Mouse (Mus musculus): ENCODE data around the gene Olfr1222. TPM values are rescaled to one million over a fixed set of nuclear protein-coding genes. Genes with fewer than 3 reads are reported as not detected.

Olfr1222 gene
- polyA plus RNA-seq, 1 experiment from 2014 or later = not detected

Other genes with a start within 250 kb of the Olfr1222 start
- gene Olfr1208, start 230.7 kb downstream of the Olfr1222 start, polyA plus RNA-seq (2015; fragmentation: Nextera tagmentation; extraction: Ambion mirVana) = not detected in 2 replicates
- not detected in 2 replicates for gene Olfr1209, start 217.9 kb downstream of the Olfr1222 start, polyA plus RNA-seq (2015; fragmentation: Nextera tagmentation; extraction: Ambion mirVana)
- not detected in 2 replicates for gene Olfr1211, start 194.9 kb downstream of the Olfr1222 start, polyA plus RNA-seq (2015; fragmentation: Nextera tagmentation; extraction: Ambion mirVana)
- gene Olfr1212, start 179.1 kb downstream of the Olfr1222 start, polyA plus RNA-seq (2015; fragmentation: Nextera tagmentation; extraction: Ambion mirVana) = not detected in 2 replicates
- not detected in 2 replicates for gene Gm13762, start 152.8 kb downstream of the Olfr1222 start, polyA plus RNA-seq (2015; fragmentation: Nextera tagmentation; extraction: Ambion mirVana)
- not detected in 2 replicates for gene Olfr1214, start 140.4 kb downstream of the Olfr1222 start, polyA plus RNA-seq (2015; fragmentation: Nextera tagmentation; extraction: Ambion mirVana)
- gene Olfr1215, start 126.1 kb downstream of the Olfr1222 start, polyA plus RNA-seq (2015; fragmentation: Nextera tagmentation; extraction: Ambion mirVana) = not detected in 2 replicates
- gene Olfr1216, start 114.7 kb downstream of the Olfr1222 start, polyA plus RNA-seq (2015; fragmentation: Nextera tagmentation; extraction: Ambion mirVana) = not detected in 2 replicates
- gene Olfr1217, start 101.0 kb downstream of the Olfr1222 start, polyA plus RNA-seq (2015; fragmentation: Nextera tagmentation; extraction: Ambion mirVana) = not detected in 2 replicates
- not detected in 2 replicates for gene Olfr1218, start 71.9 kb downstream of the Olfr1222 start, polyA plus RNA-seq (2015; fragmentation: Nextera tagmentation; extraction: Ambion mirVana)
- not detected in 2 replicates for gene Olfr1219, start 49.5 kb downstream of the Olfr1222 start, polyA plus RNA-seq (2015; fragmentation: Nextera tagmentation; extraction: Ambion mirVana)
- gene Olfr1220, start 26.2 kb downstream of the Olfr1222 start, polyA plus RNA-seq (2015; fragmentation: Nextera tagmentation; extraction: Ambion mirVana) = not detected in 2 replicates
- gene Olfr1221, start 15.8 kb downstream of the Olfr1222 start, polyA plus RNA-seq (2015; fragmentation: Nextera tagmentation; extraction: Ambion mirVana) = not detected in 2 replicates
- gene Olfr1223, start 18.5 kb upstream of the Olfr1222 start, polyA plus RNA-seq (2015; fragmentation: Nextera tagmentation; extraction: Ambion mirVana) = not detected in 2 replicates
- not detected in 2 replicates for gene Olfr1224-ps1, start 31.0 kb upstream of the Olfr1222 start, polyA plus RNA-seq (2015; fragmentation: Nextera tagmentation; extraction: Ambion mirVana)
- gene Olfr1225, start 41.6 kb upstream of the Olfr1222 start, polyA plus RNA-seq (2015; fragmentation: Nextera tagmentation; extraction: Ambion mirVana) = not detected in 2 replicates
- not detected in 2 replicates for gene Olfr1226, start 67.0 kb upstream of the Olfr1222 start, polyA plus RNA-seq (2015; fragmentation: Nextera tagmentation; extraction: Ambion mirVana)
- not detected in 2 replicates for gene Olfr1228, start 121.0 kb upstream of the Olfr1222 start, polyA plus RNA-seq (2015; fragmentation: Nextera tagmentation; extraction: Ambion mirVana)
- gene Olfr1229, start 155.0 kb upstream of the Olfr1222 start, polyA plus RNA-seq (2015; fragmentation: Nextera tagmentation; extraction: Ambion mirVana) = not detected in 2 replicates
- not detected in 2 replicates for gene Olfr1230, start 164.2 kb upstream of the Olfr1222 start, polyA plus RNA-seq (2015; fragmentation: Nextera tagmentation; extraction: Ambion mirVana)
- gene Olfr1231, start 174.0 kb upstream of the Olfr1222 start, polyA plus RNA-seq (2015; fragmentation: Nextera tagmentation; extraction: Ambion mirVana) = not detected in 2 replicates
- not detected in 2 replicates for gene Olfr1232, start 196.6 kb upstream of the Olfr1222 start, polyA plus RNA-seq (2015; fragmentation: Nextera tagmentation; extraction: Ambion mirVana)
- gene Olfr1233, start 209.3 kb upstream of the Olfr1222 start, polyA plus RNA-seq (2015; fragmentation: Nextera tagmentation; extraction: Ambion mirVana) = not detected in 2 replicates
- gene Olfr1234, start 231.8 kb upstream of the Olfr1222 start, polyA plus RNA-seq (2015; fragmentation: Nextera tagmentation; extraction: Ambion mirVana) = not detected in 2 replicates

Measured in limb, embryonic 13.5 days (tissue).